Mouse (Mus musculus) spleen, adult 18-20 months (tissue): Measurements from ENCODE around the gene Hjurp.
"Not testable (repeated sequence)": the region's sequence is repeated elsewhere in the genome, so short reads cannot be mapped to it uniquely, and the experiment has no call there.

ENCODE experiments used
- DNase-seq, 2 experiments: peaks; one replicate each; pipeline ENCODE4 v3.0.0; 2022; ENCODE audit warnings: mixed read lengths in 2 of 2

Hjurp gene

DNA sequence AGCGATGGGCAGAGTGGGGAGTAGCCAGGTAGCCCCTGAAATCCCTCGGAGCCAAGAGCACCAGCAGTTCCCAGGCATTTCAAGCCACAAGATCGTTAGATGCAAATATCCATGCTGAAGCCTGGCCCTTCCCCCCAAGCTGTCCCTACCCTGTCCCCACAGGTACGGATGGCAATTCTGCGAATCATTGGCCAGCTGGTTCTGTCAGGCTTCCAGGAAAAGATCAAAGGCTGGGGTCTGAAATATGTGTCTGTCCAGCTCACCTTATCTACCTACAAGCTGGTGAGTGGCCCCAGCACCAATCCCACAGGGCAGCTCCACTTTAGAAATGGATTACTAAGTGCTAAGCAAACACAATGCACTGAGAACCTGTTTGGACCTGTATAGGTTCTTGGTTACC lies 40.1 kb downstream of the Hjurp start:
- peak in 1 of 2 experiments; percentile 17 for DNase-seq

- DNase-seq, result peak in 1 of 2 experiments; percentile 2
Measured at GRCm38 (mm10) chr1:88235894-88236415, 41.5 kb downstream of the Hjurp start.

DNA sequence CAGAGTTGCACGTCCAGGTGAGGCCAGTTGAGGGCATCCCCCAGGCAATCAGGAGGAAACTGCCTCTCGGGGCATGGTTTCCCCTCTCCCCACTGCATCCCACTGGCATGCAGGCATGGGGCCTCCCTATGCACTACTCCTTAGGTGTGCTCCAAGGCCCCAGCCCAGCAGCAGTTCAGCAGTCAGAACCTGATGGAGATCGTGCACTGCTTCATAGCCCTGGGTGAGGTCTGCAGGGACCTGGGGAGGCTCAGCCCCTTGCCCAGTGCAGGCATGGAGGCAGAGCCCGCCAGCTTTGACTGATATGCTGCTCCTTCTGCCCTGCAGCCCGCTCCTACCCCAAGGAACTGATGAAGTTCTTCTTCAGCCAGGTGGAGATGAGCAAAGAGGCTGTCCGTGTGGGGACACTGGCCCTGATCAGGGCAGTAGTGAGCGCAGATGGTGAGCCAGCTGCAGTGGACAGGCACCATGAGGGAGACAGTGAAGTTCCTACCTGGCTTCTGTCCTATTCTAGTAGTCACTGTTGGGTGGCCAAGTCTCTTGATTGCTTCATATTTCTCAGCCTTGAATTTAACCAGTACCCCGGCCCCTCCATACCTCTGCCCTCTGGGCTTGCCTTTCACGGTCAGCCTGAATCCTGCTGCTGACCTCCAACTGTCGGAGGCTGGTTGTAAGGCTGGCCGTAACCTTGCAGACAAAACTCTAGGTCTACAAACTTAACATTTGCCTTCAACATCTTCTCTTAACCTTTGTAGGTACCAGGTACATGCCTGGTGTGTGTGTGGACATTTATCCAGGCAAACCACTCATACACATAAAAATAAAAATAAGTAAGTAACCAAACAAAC lies 42.2 kb downstream of the Hjurp start:
- DNase-seq, result peak in 1 of 2 experiments; percentile 24

GRCm38 (mm10) chr1:88234646-88235045 lies 42.8 kb downstream of the Hjurp start:
- DNase-seq, result no peak

GRCm38 (mm10) chr1:88234248-88234610 lies 43.2 kb downstream of the Hjurp start:
- DNase-seq, result no peak

DNA sequence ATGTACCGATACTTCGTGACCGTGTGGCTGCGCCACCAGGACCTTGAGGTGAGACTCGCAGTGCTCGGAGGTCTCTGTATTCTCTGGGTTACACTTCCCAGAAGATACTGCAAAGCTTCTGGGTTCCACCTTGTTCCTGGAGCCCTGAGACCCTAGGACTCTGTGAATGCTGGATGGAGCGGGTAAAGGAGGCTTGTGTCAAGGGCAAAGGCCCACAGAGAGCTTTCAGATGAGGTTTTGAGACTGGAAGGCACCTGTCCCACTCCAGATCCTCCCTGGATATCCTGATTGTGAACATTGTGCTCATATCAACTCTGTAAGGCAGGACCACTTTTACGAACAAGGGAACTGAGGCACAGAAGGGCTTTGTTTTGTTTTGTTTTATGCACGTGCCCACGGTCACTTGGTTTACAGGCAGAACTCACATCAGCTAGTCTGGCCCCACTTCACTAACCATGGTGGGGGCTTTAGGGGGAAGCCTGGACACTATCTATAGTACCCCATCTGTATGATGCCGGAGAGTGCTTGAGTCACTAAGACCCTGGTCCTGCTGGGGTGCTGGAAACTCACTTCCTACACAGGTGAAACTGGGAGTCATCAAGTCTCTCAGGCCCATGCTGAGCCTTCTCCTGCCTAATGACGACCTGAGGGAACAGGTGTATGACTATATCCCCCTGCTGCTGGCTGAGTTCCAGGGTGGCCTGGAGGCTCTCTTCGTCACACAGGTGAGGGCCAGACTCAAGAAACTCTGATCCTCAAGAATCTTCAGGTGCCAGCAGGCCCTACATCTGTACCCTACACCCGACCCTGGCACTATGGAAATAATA lies 43.8 kb downstream of the Hjurp start:
- peak in 1 of 2 experiments; percentile 17 for DNase-seq

DNA sequence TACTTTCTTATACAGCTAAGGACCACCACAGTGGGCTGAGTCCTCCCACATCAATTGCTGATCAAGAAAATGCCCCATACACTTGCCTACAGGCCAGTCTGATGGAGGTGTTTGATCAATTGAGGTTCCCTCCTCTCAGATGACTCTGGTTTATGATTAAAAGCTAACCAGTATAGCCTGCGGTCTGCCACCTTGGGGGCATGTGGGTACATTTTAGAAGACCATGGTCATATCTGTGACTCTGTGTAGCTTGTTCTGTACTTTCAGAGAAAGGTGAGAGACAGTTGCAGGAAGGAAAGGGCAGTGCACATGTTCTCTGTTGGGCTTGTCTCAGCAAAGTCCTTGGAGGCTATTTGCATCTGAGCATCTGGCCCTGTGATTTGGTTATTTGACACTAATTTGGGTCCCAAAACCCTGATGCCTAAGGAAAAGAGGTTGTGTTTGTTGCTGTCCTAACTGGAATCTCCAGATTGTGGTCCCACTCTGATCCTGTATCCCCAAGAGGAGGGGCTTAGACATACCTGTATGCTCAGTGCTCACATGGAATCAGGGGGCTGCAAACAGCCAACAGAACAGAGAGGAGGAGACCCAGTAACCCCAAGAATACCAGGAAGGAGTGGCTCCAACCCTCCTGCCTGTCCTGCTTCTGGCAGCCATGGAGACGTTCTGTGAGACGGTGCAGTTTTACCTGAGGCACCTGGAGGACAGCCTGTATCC lies 44.6 kb downstream of the Hjurp start:
- DNase-seq, result peak in 1 of 2 experiments; percentile 4

DNA sequence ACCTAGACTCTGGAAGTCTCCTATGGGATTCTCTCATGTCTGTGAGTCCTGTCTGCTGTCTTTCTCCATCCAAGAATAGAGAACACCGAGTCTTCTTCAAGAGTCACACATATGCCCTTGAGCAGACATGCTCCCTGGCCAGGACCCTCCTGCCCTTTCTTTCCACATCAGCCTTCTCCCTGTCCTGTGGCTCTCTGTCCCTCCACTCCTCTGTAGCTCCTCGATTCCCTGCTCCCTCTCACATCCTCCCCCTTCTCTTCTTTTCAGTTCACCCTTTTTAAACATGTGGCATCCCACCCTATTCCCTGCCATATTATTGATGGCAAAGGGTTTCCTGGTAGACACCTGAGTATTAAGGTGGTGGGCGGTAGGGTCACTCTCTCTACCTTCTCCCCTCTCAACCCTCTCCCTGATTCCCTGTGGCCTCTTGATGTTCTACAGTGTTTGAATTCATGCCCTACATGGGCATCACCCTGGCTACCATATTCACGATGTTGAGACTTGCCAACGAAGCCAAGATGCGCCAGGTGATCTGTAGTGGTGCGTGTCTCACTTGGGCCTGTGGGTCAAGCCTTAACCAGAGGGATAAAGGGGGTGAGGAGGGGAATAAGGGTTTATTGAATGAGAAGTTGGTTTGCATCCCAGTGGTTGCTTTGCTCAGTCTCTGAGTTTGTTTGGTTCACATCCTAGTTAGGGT lies 45.5 kb downstream of the Hjurp start:
- peak; percentile 8 to 9 for DNase-seq

DNA sequence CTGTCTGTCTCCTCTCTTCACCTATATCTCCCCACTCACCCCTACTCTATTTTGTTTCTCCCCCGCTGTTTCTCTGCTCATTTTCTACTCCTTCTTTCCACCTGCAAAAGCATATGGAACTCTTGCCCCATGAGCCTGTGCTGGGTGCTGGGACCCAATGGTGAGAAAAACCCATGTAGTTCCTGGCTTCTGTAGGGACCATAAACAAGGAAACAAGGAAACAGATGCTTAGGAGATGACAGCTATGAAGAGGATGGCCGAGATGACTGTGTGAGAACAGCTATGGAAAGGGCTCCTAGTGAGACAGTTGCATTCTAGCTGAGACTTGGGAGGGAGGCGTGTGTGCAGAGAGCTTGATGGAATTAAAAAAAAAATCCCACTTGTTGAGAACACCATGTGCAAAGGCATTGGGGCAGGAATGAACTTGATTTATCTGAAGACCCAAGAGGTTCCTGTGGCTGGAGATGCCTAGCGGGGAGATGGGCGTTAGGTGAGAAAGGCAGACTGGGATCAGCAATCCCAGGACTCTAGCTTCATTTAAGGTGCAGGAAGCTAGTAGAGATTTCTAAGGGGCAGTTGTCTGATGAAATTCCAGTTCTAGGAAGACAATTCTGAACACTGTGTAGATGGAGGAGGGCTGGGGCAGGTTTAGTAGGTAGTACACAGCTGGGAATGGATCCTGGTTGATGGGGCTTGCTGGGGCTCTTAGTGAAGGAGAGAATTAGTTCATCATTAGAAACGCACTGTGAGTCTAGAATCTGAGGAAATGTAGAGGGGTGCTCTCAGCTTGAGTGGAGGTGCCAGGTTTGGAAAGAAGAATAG lies 46.2 kb downstream of the Hjurp start:
- DNase-seq, result peak; percentile 5 to 7

- DNase-seq, result peak; percentile 6 to 14
Measured at GRCm38 (mm10) chr1:88230421-88230820, 47.0 kb downstream of the Hjurp start.

GRCm38 (mm10) chr1:88229986-88230385 lies 47.4 kb downstream of the Hjurp start:
- DNase-seq, result peak; percentile 4 to 12

GRCm38 (mm10) chr1:88229566-88229965 lies 47.9 kb downstream of the Hjurp start:
- peak in 1 of 2 experiments; percentile 6 for DNase-seq

DNA sequence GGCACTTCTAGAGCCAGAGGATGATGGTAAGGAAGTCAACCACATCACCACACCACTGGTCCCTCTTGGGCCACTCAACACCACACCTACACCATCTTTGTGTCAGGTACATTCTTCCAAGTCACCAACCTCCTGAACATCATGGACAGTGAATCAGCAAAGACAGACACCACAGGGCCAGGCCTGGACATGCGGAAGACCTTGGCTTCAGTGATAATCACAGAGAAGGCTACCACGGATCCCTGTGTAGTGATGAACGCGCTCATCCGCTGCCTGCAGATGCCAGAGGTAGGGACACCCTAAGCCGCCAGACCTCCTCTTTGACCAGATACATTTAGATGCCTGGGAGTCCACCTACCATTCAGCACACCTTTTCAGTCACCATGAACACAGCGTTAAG lies 49.3 kb downstream of the Hjurp start:
- DNase-seq, result peak; percentile 10 to 16

- peak in 1 of 2 experiments; percentile 6 for DNase-seq
Measured at GRCm38 (mm10) chr1:88227482-88227881, 50.0 kb downstream of the Hjurp start.

- DNase-seq, result peak in 1 of 2 experiments; percentile 26
Measured at GRCm38 (mm10) chr1:88226670-88227379, 50.6 kb downstream of the Hjurp start, which contains the start of gene Mroh2a. Gene Mroh2a (plus strand): TSS chr1:88226986.

DNA sequence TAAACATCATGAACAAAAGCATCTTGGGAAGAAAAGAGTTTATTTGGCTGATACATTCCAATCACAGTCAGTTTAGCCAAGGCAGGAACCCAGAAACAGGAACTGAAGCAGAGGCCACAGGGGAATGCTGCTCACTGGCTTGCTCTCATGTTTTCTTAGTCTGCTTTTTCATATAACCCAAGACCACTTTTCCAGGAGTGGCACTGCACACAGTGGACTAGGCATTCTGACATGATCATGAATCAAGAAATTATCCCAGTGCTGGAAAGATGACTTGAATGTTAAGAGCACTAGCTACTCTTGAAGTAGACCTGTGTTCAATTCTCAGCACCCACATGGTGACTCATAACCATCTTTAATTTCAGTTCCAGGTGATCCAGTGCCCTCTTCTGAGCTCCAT lies 51.7 kb downstream of the Hjurp start:
- DNase-seq, result no peak

DNA sequence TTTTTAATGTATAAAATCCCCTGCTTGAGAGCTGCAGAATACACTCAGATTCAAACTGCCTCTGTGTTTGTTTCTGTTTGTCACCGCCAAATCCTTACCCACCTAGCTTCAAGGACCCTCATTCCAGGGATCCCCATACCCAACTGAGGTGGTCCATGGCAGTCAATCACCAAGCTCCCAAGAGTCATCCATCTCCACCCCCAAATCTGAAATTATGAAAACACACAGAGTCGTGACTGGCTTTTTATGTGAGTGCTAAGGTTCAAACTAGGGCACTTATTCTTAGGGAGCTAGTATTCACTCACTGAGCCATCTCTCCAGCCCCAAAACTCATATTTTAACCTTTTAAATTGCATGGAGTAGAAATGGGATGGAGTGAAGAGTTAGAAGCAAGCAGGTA lies 52.1 kb downstream of the Hjurp start:
- DNase-seq, result not testable (repeated sequence)

DNA sequence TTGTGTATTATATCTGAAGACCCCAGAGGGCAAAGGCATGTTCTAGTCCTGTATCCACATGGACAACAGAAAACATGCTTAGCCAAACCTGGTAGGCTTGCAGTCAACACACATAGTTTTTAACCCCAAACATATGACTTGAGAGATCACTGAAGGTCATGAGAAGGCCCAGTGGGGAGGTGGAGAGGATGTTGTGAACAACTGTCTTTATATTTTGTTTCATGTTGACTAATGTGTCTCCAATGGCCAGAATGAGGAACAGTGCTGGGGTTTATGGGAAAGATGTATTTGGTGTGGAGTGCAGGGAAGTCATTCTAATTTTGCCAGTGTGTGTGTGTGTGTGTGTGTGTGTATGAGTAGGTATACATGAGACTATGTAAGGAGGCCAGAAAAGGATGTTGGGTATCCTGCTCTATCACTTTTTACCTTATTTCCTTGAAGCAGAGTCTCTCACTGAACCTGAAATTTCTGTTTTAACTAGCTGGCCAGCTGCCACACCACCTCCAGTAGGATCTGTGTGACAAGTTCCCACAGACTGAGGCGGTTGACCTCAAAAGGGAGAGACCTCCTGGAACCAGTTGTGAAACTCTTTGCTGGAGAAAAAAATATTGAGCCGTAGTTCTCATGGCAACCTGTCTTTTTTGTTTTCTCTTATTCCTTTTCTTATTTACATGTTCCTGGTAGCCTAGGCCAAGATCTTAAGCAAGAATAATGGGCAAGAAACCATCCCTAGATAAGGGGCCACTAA lies 53.2 kb downstream of the Hjurp start:
- DNase-seq, result no peak

- no peak for DNase-seq
Measured at GRCm38 (mm10) chr1:88223591-88223990, 53.8 kb downstream of the Hjurp start.
